Mouse (Mus musculus) heart, embryonic 10.5 days (tissue): ENCODE measurements around the gene Adgre4. TPM values are rescaled to one million over a fixed set of nuclear protein-coding genes. Genes with fewer than 3 reads are reported as not detected.
A peak's percentile ranks its signal among the peaks of the same experiment; 100 is the strongest.
"Not testable (repeated sequence)": the region's sequence is repeated elsewhere in the genome, so short reads cannot be mapped to it uniquely, and the experiment has no call there.

Experiments
- DNase-seq: peaks from one replicate; pipeline ENCODE4 v3.0.0-alpha.2; 2017; ENCODE audit warnings: low spot score
- H3K27ac ChIP-seq: fragments of 300-500 bp; sonication (generic); 2 replicates; pipeline ENCODE4 v1.5.1; 2016; ENCODE audit warnings: mild to moderate bottlenecking
- H3K27me3 ChIP-seq: fragments of 300-500 bp; sonication (generic); 2 replicates; pipeline ENCODE4 v1.6.1; 2016; ENCODE audit warnings: mild to moderate bottlenecking; ENCODE audit not compliant: poor library complexity, insufficient read depth, severe bottlenecking
- H3K36me3 ChIP-seq: fragments of 300-500 bp; sonication (generic); 2 replicates; pipeline ENCODE4 v1.6.1; 2016; ENCODE audit warnings: mild to moderate bottlenecking, moderate library complexity
- H3K4me1 ChIP-seq: fragments of 300-500 bp; sonication (generic); 2 replicates; pipeline ENCODE4 v1.6.1; 2016; ENCODE audit warnings: mild to moderate bottlenecking
- H3K4me3 ChIP-seq: fragments of 300-500 bp; sonication (generic); 2 replicates; pipeline ENCODE4 v1.5.1; 2016; ENCODE audit warnings: mild to moderate bottlenecking, moderate library complexity
- H3K9me3 ChIP-seq: fragments of 300-500 bp; sonication (generic); 2 replicates; pipeline ENCODE4 v1.6.1; 2016; ENCODE audit warnings: mild to moderate bottlenecking, moderate library complexity
- WGBS: fragments of 180-500 bp; shearing (Covaris S2); methylation state at CpG from one replicate; pipeline ENCODE4 v1.1.7; 2016; 5-methylcytosine and 5-hydroxymethylcytosine counted together
- polyA plus RNA-seq: library from polyadenylated mRNA; unstranded; fragments of >200 nt; fragmentation: Nextera tagmentation; extraction: Ambion mirVana; gene quantifications from 2 replicates; pipeline ENCODE4 v1.2.1, GENCODE M21; 2016

Gene Adgre4
- polyA plus RNA-seq, 1 experiment from 2014 or later: 0.05 TPM

- Histone ChIP-seq H3K27ac (no peak overlapping the region), H3K27me3 (no peaks in the 10 kb centered on the region), H3K4me3 (no peak overlapping the region), H3K9me3 (no peaks in the 10 kb centered on the region), H3K4me1 (0 out of 2 replicates have a peak, but pooled peaks cover 4% of the 10 kb centered on the region), H3K36me3 (no peaks in the 10 kb centered on the region)
- DNase-seq: no peak
- 91% methylated on average over 4 of the region's 4 CpGs for WGBS
Observed at GRCm38 (mm10) chr17:55877184-55877583, 127.4 kb downstream of the Adgre4 start.

GRCm38 (mm10) chr17:55878282-55878635 lies 128.5 kb downstream of the Adgre4 start:
- not testable (repeated sequence) for H3K36me3 ChIP-seq, DNase-seq, H3K4me1 ChIP-seq, H3K9me3 ChIP-seq, H3K27me3 ChIP-seq
- Histone ChIP-seq H3K27ac (peak overlapping the region; percentile 75), H3K4me3 (peak overlapping the region; percentile 59)
- 5% methylated on average over 7 of the region's 8 CpGs for WGBS

GRCm38 (mm10) chr17:55878636-55879369 lies 129.0 kb downstream of the Adgre4 start, which contains the start of gene Zfp119a:
Zfp119a (minus strand) TSS chr17:55878930.
- H3K4me3 ChIP-seq: peak within 1 kb of the TSS; percentile 59
- peak; percentile 95 for DNase-seq
- not testable (repeated sequence) for H3K36me3 ChIP-seq, H3K27me3 ChIP-seq, H3K9me3 ChIP-seq, H3K4me1 ChIP-seq
- WGBS: 0% methylated on average over 49 of the region's 53 CpGs
- peak within 1 kb of the TSS; percentile 85 for H3K27ac ChIP-seq

GRCm38 (mm10) chr17:55883631-55884030 lies 133.8 kb downstream of the Adgre4 start:
- H3K9me3 ChIP-seq: no peaks in the 10 kb centered on the region
- H3K4me3 ChIP-seq: no peak overlapping the region
- no peaks in the 10 kb centered on the region for H3K36me3 ChIP-seq
- DNase-seq: no peak
- 0 out of 2 replicates have a peak, but pooled peaks cover 4% of the 10 kb centered on the region for H3K4me1 ChIP-seq
- H3K27ac ChIP-seq: no peak overlapping the region
- 65% methylated on average over 2 of the region's 2 CpGs for WGBS
- H3K27me3 ChIP-seq: no peaks in the 10 kb centered on the region

GRCm38 (mm10) chr17:55884912-55885311 lies 135.1 kb downstream of the Adgre4 start:
- WGBS: 54% methylated on average over 2 of the region's 2 CpGs
- H3K36me3 ChIP-seq: no peaks in the 10 kb centered on the region
- no peaks in the 10 kb centered on the region for H3K27me3 ChIP-seq
- H3K4me3 ChIP-seq: no peak overlapping the region
- H3K27ac ChIP-seq: no peak overlapping the region
- H3K4me1 ChIP-seq: no peaks in the 10 kb centered on the region
- no peaks in the 10 kb centered on the region for H3K9me3 ChIP-seq
- no peak for DNase-seq

- H3K27me3 ChIP-seq, H3K9me3 ChIP-seq, DNase-seq, H3K4me1 ChIP-seq: not testable (repeated sequence)
- H3K27ac ChIP-seq: peak overlapping the region; percentile 74; the same call in 1 of the 2 replicates
- peak overlapping the region; percentile 57 for H3K4me3 ChIP-seq
- 16% methylated on average over 6 of the region's 8 CpGs for WGBS
- H3K36me3 ChIP-seq: peaks cover 16% of the 10 kb centered on the region
Observed at GRCm38 (mm10) chr17:55892406-55892955, 142.7 kb downstream of the Adgre4 start.

- Histone ChIP-seq H3K4me1 (no peaks in the 10 kb centered on the region), H3K27me3 (no peaks in the 10 kb centered on the region), H3K4me3 (no peak overlapping the region), H3K27ac (no peak overlapping the region), H3K9me3 (peaks cover 8% of the 10 kb centered on the region; the same call in 1 of the 2 replicates), H3K36me3 (peaks cover 5% of the 10 kb centered on the region)
- DNase-seq: no peak
- 64% methylated on average over 2 of the region's 2 CpGs for WGBS
Observed at GRCm38 (mm10) chr17:55903087-55903486, 153.3 kb downstream of the Adgre4 start.

Other genes with a start within 250 kb of the Adgre4 start
- gene Vmn2r118, start 124.8 kb upstream of the Adgre4 start, polyA plus RNA-seq: not detected in 2 replicates
- 6.0 and 8.4 TPM in 2 replicates for gene Pot1b, start 37.4 kb upstream of the Adgre4 start, polyA plus RNA-seq
- 5.9 and 6.9 TPM in 2 replicates for gene Zfp119a, start 128.9 kb downstream of the Adgre4 start, polyA plus RNA-seq
- 8.2 and 11.0 TPM in 2 replicates for gene Zfp959, start 142.1 kb downstream of the Adgre4 start, polyA plus RNA-seq
- gene Zfp119b, start 199.5 kb downstream of the Adgre4 start, polyA plus RNA-seq: 3.9 TPM in 2 replicates
- 0.25 and 0.72 TPM in 2 replicates for gene Ebi3, start 202.7 kb downstream of the Adgre4 start, polyA plus RNA-seq
- 20.9 and 24.4 TPM in 2 replicates for gene Yju2, start 209.1 kb downstream of the Adgre4 start, polyA plus RNA-seq
- gene Shd, start 220.5 kb downstream of the Adgre4 start, polyA plus RNA-seq: 11.3 and 15.2 TPM in 2 replicates
- 8.4 and 23.2 TPM in 2 replicates for gene Fsd1, start 236.5 kb downstream of the Adgre4 start, polyA plus RNA-seq